In genomic region chr16:52453971-52454514, GRCm38 (mm10) we compare ENCODE assay signal across 8 mouse cellular contexts. TPM values are rescaled to one million over a fixed set of nuclear protein-coding genes. Genes with fewer than 3 reads are reported as not detected.
DNase-seq lines count a peak whose midpoint lies in the region; ATAC-seq and TF ChIP-seq lines count a peak whose summit lies in the region.

TSS of gene Alcam (minus strand) at chr16:52454074.

- DNase-seq in gastrocnemius, adult 2 months = peak; percentile 27
- no peak for DNase-seq in gastrocnemius, postnatal 36 days
- DNase-seq in cerebellum, adult 9-11 months = peak; percentile 32
- peak; percentile 26 to 35 for DNase-seq in frontal cortex, postnatal 14 days (ENCODE audit: low spot score in 2 of 2)
- DNase-seq in limb, embryonic 10.5 days (ENCODE audit: low spot score) = peak; percentile 47

- 2% methylated on average over 14 of the region's 14 CpGs for WGBS in intestine, embryonic 15.5 days
- 3% methylated on average over 14 of the region's 14 CpGs for WGBS in limb, embryonic 10.5 days
- WGBS in midbrain, embryonic 12.5 days = under 1% methylated on average over 14 of the region's 14 CpGs
- WGBS in small intestine, adult 2 months = 4% methylated on average over 14 of the region's 14 CpGs

- peak within 1 kb of the TSS; percentile 20; the same call in 1 of the 2 replicates for H3K9ac ChIP-seq in intestine, embryonic 15.5 days
- H3K9ac ChIP-seq in midbrain, embryonic 12.5 days (replicated peaks) = peak within 1 kb of the TSS; percentile 51

- peak within 1 kb of the TSS; percentile 86 for H3K4me2 ChIP-seq in intestine, embryonic 15.5 days (replicated peaks)
- peak within 1 kb of the TSS; percentile 73 for H3K4me2 ChIP-seq in midbrain, embryonic 12.5 days (replicated peaks)

- TF ChIP-seq POLR2A in small intestine, adult 2 months (IDR thresholded peaks at IDR 0.05; ENCODE audit: low read depth, low read length) = no peak

- TF ChIP-seq CTCF in gastrocnemius, adult 2 months (IDR thresholded peaks at IDR 0.05) = no peak
- no peak for TF ChIP-seq CTCF in small intestine, adult 2 months (IDR thresholded peaks at IDR 0.05; ENCODE audit: extremely low read depth, insufficient read length, insufficient replicate concordance, low read depth, low read length)

- H3K4me1 ChIP-seq in intestine, embryonic 15.5 days (replicated peaks) = peaks cover 6% of the 10 kb centered on the region; the same call in 1 of the 2 replicates
- H3K4me1 ChIP-seq in limb, embryonic 10.5 days = peaks cover 39% of the 10 kb centered on the region
- H3K4me1 ChIP-seq in midbrain, embryonic 12.5 days = peaks cover 34% of the 10 kb centered on the region
- no peaks in the 10 kb centered on the region; the same call in 1 of the 2 replicates for H3K4me1 ChIP-seq in small intestine, adult 2 months (ENCODE audit: control insufficient read depth, insufficient read depth, insufficient read length, low read length)

- intact Hi-C loops in gastrocnemius, adult 2 months (cut with DNase I) = no loop called here
- intact Hi-C loops in gastrocnemius, postnatal 36 days (cut with DNase I) = no loop called here

- no peaks in the 10 kb centered on the region for H3K9me3 ChIP-seq in intestine, embryonic 15.5 days
- no peaks in the 10 kb centered on the region for H3K9me3 ChIP-seq in limb, embryonic 10.5 days (replicated peaks)
- no peaks in the 10 kb centered on the region for H3K9me3 ChIP-seq in midbrain, embryonic 12.5 days

- H3K36me3 ChIP-seq in intestine, embryonic 15.5 days = no peaks in the 10 kb centered on the region
- H3K36me3 ChIP-seq in limb, embryonic 10.5 days = no peaks in the 10 kb centered on the region
- H3K36me3 ChIP-seq in midbrain, embryonic 12.5 days = no peaks in the 10 kb centered on the region
- H3K36me3 ChIP-seq in small intestine, adult 2 months (ENCODE audit: control insufficient read depth, insufficient read depth, low read length) = no peaks in the 10 kb centered on the region

- peak within 1 kb of the TSS; percentile 81 for H3K4me3 ChIP-seq in gastrocnemius, adult 2 months
- H3K4me3 ChIP-seq in intestine, embryonic 15.5 days (replicated peaks) = peak within 1 kb of the TSS; percentile 62
- H3K4me3 ChIP-seq in limb, embryonic 10.5 days = peak within 1 kb of the TSS; percentile 62
- H3K4me3 ChIP-seq in midbrain, embryonic 12.5 days = peak within 1 kb of the TSS; percentile 53
- peak within 1 kb of the TSS; percentile 75 for H3K4me3 ChIP-seq in small intestine, adult 2 months (ENCODE audit: low read depth, low read length)

- no peak for ATAC-seq in intestine, embryonic 15.5 days
- no peak for ATAC-seq in midbrain, embryonic 12.5 days (ENCODE audit: low FRiP score, low read depth)

- peak within 1 kb of the TSS; percentile 46 for H3K27ac ChIP-seq in gastrocnemius, adult 2 months
- peak within 1 kb of the TSS; percentile 75 for H3K27ac ChIP-seq in intestine, embryonic 15.5 days
- H3K27ac ChIP-seq in limb, embryonic 10.5 days = peak within 1 kb of the TSS; percentile 64
- peak within 1 kb of the TSS; percentile 60 for H3K27ac ChIP-seq in midbrain, embryonic 12.5 days (replicated peaks)
- H3K27ac ChIP-seq in small intestine, adult 2 months (ENCODE audit: insufficient read depth, low read depth, low read length) = no peak within 1 kb of the TSS

- H3K27me3 ChIP-seq in intestine, embryonic 15.5 days (replicated peaks) = no peaks in the 10 kb centered on the region
- peaks cover 14% of the 10 kb centered on the region; the same call in 1 of the 2 replicates for H3K27me3 ChIP-seq in limb, embryonic 10.5 days (ENCODE audit: low read depth, poor library complexity, severe bottlenecking)
- H3K27me3 ChIP-seq in midbrain, embryonic 12.5 days = peaks cover 25% of the 10 kb centered on the region
- H3K27me3 ChIP-seq in small intestine, adult 2 months (ENCODE audit: control insufficient read depth, insufficient read depth, low read length) = no peaks in the 10 kb centered on the region

RNA-seq across cellular contexts. Expression of gene Alcam, which starts in this region (rescaled TPM):
- under 1 TPM; 0.31 to 0.59 TPM for total RNA-seq in gastrocnemius, adult 2 months (2021)
- total RNA-seq in gastrocnemius, postnatal 36 days (2021) = 1 to 10 TPM in 1 of 2 experiments, under 1 TPM in 1; 0.82 to 1.1 TPM
- polyA plus RNA-seq in intestine, embryonic 15.5 days (2015; fragmentation: Nextera tagmentation; extraction: Ambion mirVana) = 16.9 and 18.2 TPM in 2 replicates
- 3.6 and 4.0 TPM in 2 replicates for polyA plus RNA-seq in limb, embryonic 10.5 days (2016; fragmentation: Nextera tagmentation; extraction: Ambion mirVana)
- 22.5 and 37.7 TPM in 2 replicates for polyA plus RNA-seq in midbrain, embryonic 12.5 days (2016; fragmentation: Nextera tagmentation; extraction: Ambion mirVana)
- 2.4 and 4.1 TPM in 2 replicates for polyA plus RNA-seq in small intestine, adult 2 months (2012; rRNA removed)

Comparison
In these comparisons a context has a peak if more than half of its experiments do, and no peak if none do; other contexts are left out.
1. Peak in DNase-seq, H3K4me3 ChIP-seq and H3K27ac ChIP-seq in gastrocnemius, adult 2 months; RNA of the gene not detected or under 1 TPM.
2. DNase-seq: peak in cerebellum, adult 9-11 months (single experiment), frontal cortex, postnatal 14 days (2 of 2) and limb, embryonic 10.5 days (single experiment); none in gastrocnemius, postnatal 36 days (0 of 2).
3. Peak in every context shown above with its lines, with median percentiles within 50 percentile points of each other: H3K4me3 ChIP-seq.